Mouse (Mus musculus): ENCODE data around the gene Dhx40.
"Not testable (repeated sequence)": the region's sequence is repeated elsewhere in the genome, so short reads cannot be mapped to it uniquely, and the experiment has no call there.

DNA sequence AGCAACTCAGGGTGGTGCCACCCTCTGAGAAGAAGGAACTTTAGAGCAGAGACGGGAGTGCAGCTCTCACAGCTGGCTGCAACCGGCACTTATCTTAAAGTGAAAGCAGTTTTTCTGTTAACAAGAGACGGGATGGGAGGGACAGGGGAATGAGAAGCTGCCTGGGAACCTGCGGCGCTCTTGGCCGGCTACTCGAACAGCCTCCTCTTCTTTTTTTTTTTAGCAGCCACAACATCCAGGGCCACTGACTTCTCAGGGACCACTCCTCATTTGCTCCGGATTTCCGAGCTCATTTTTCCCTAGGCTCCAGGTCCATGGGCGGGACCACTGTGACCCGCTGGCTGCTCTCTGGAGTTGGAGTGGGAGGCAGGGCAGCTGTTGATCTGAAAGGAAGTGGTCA, 6.9 kb upstream of the Dhx40 start:
- not testable (repeated sequence) for TF ChIP-seq POLR2A (IDR thresholded peaks at IDR 0.05; ENCODE audit: insufficient read depth, low read length); CTCF (IDR thresholded peaks at IDR 0.05; ENCODE audit: low read depth, low read length); EP300 (IDR thresholded peaks at IDR 0.05; ENCODE audit: insufficient read depth, low read depth, low read length)

Measured in ES-Bruce4 (cell line).